Mouse (Mus musculus): ENCODE measurements at regions not wholly inside any gene's neighbourhood (a gene's known extent, or its start where the extent isn't known, plus 50 kb on each side); places are given as distances from the start of the nearest gene placed in this dataset.

GRCm38 (mm10) chr15:50995688-50996087, 2889.0 kb upstream of the Gm7489 start:
- TF ChIP-seq CTCF (IDR thresholded peaks at IDR 0.05; ENCODE audit: control insufficient read depth, insufficient read depth, low read length): no peak
- TF ChIP-seq POLR2A (IDR thresholded peaks at IDR 0.05; ENCODE audit: borderline replicate concordance, control insufficient read depth, low read depth, low read length): no peak

Measured in bone marrow, adult 2 months (tissue).